Mouse (Mus musculus): ENCODE measurements around the gene Pm20d2. TPM values are rescaled to one million over a fixed set of nuclear protein-coding genes. Genes with fewer than 3 reads are reported as not detected.
A peak's percentile ranks its signal among the peaks of the same experiment; 100 is the strongest.

Gene Pm20d2
- polyA plus RNA-seq, 1 experiment from 2014 or later: 0.88 TPM

- 0 out of 2 replicates have a peak, but pooled peaks cover 3% of the 10 kb centered on the region for H3K4me1 ChIP-seq
- H3K27me3 ChIP-seq: no peaks in the 10 kb centered on the region
- peak overlapping the region; percentile 65; the same call in 1 of the 2 replicates for H3K4me3 ChIP-seq
- no peaks in the 10 kb centered on the region for H3K9me3 ChIP-seq
- no peak overlapping the region for H3K27ac ChIP-seq
- no peak overlapping the region for H3K9ac ChIP-seq
- H3K4me2 ChIP-seq (replicated peaks): peak overlapping the region; percentile 84
- H3K36me3 ChIP-seq: no peaks in the 10 kb centered on the region
- ATAC-seq (ENCODE audit: low FRiP score, low read depth): no peak
- 13% methylated on average over 9 of the region's 9 CpGs for WGBS
These were observed 1.4 kb downstream of the Pm20d2 start for GRCm38 (mm10) chr4:33188164-33188563.

- no peak for ATAC-seq (ENCODE audit: low FRiP score, low read depth)
- Histone ChIP-seq H3K36me3 (no peaks in the 10 kb centered on the region), H3K9ac (no peak overlapping the region), H3K27me3 (no peaks in the 10 kb centered on the region), H3K27ac (no peak overlapping the region), H3K4me1 (no peaks in the 10 kb centered on the region), H3K4me2 (replicated peaks) (no peak overlapping the region), H3K4me3 (no peak overlapping the region), H3K9me3 (no peaks in the 10 kb centered on the region)
- WGBS: 84% methylated on average over 5 of the region's 5 CpGs
These were observed 6.1 kb downstream of the Pm20d2 start for GRCm38 (mm10) chr4:33183477-33183876.

- Histone ChIP-seq H3K4me2 (replicated peaks) (no peak overlapping the region), H3K9me3 (no peaks in the 10 kb centered on the region), H3K9ac (no peak overlapping the region), H3K4me1 (no peaks in the 10 kb centered on the region), H3K27ac (no peak overlapping the region), H3K36me3 (no peaks in the 10 kb centered on the region), H3K4me3 (no peak overlapping the region), H3K27me3 (peaks cover 4% of the 10 kb centered on the region)
- WGBS: 84% methylated on average over 26 of the region's 26 CpGs
- ATAC-seq (ENCODE audit: low FRiP score, low read depth): no peak
These were observed 37.2 kb downstream of the Pm20d2 start for GRCm38 (mm10) chr4:33152087-33153038.

- Histone ChIP-seq H3K9ac (no peak overlapping the region), H3K36me3 (no peaks in the 10 kb centered on the region), H3K4me3 (no peak overlapping the region), H3K9me3 (no peaks in the 10 kb centered on the region), H3K4me2 (replicated peaks) (no peak overlapping the region), H3K4me1 (0 out of 2 replicates have a peak, but pooled peaks cover 5% of the 10 kb centered on the region), H3K27ac (no peak overlapping the region), H3K27me3 (peaks cover 24% of the 10 kb centered on the region)
- ATAC-seq (ENCODE audit: low FRiP score, low read depth): no peak
- 56% methylated on average over 7 of the region's 7 CpGs for WGBS
These were observed 40.4 kb downstream of the Pm20d2 start for GRCm38 (mm10) chr4:33149150-33149549.

GRCm38 (mm10) chr4:33147825-33148224 lies 41.7 kb downstream of the Pm20d2 start:
- Histone ChIP-seq H3K9ac (no peak overlapping the region), H3K27ac (no peak overlapping the region), H3K4me3 (no peak overlapping the region), H3K9me3 (no peaks in the 10 kb centered on the region), H3K4me2 (replicated peaks) (no peak overlapping the region), H3K27me3 (peaks cover 24% of the 10 kb centered on the region), H3K36me3 (no peaks in the 10 kb centered on the region), H3K4me1 (0 out of 2 replicates have a peak, but pooled peaks cover 5% of the 10 kb centered on the region)
- WGBS: 0% methylated on average over 2 of the region's 2 CpGs
- no peak for ATAC-seq (ENCODE audit: low FRiP score, low read depth)

- Histone ChIP-seq H3K9ac (peak overlapping the region; percentile 31; the same call in 1 of the 2 replicates), H3K27ac (no peak overlapping the region), H3K9me3 (no peaks in the 10 kb centered on the region), H3K27me3 (peaks cover 24% of the 10 kb centered on the region), H3K4me1 (0 out of 2 replicates have a peak, but pooled peaks cover 5% of the 10 kb centered on the region), H3K4me2 (replicated peaks) (peak overlapping the region; percentile 44), H3K36me3 (no peaks in the 10 kb centered on the region), H3K4me3 (no peak overlapping the region)
- ATAC-seq (ENCODE audit: low FRiP score, low read depth): no peak
- WGBS: 43% methylated on average over 20 of the region's 20 CpGs
These were observed 42.8 kb downstream of the Pm20d2 start for GRCm38 (mm10) chr4:33146679-33147291.

- 55% methylated on average over 11 of the region's 11 CpGs for WGBS
These were observed 57.3 kb downstream of the Pm20d2 start, which contains the start of gene Gabrr1 for GRCm38 (mm10) chr4:33132221-33132620. Gene Gabrr1, plus strand, starts transcription at chr4:33132521.

GRCm38 (mm10) chr4:33125409-33126084 lies 64.0 kb downstream of the Pm20d2 start:
- Histone ChIP-seq H3K27me3 (no peaks in the 10 kb centered on the region), H3K36me3 (no peaks in the 10 kb centered on the region), H3K4me1 (no peaks in the 10 kb centered on the region), H3K27ac (no peak overlapping the region), H3K9ac (no peak overlapping the region), H3K4me3 (no peak overlapping the region), H3K9me3 (no peaks in the 10 kb centered on the region), H3K4me2 (replicated peaks) (no peak overlapping the region)
- no peak; the same call in 1 of the 2 replicates for ATAC-seq (ENCODE audit: low FRiP score, low read depth)
- 69% methylated on average over 10 of the region's 10 CpGs for WGBS

More at GRCm38 (mm10) chr4:33132221-33132620, 57.3 kb downstream of the Pm20d2 start, which contains the start of gene Gabrr1:
- Histone ChIP-seq H3K9me3 (no peaks in the 10 kb centered on the region), H3K4me3 (no peak within 1 kb of the TSS), H3K4me1 (no peaks in the 10 kb centered on the region), H3K4me2 (replicated peaks) (no peak within 1 kb of the TSS), H3K27ac (no peak within 1 kb of the TSS), H3K27me3 (no peaks in the 10 kb centered on the region), H3K9ac (no peak within 1 kb of the TSS), H3K36me3 (no peaks in the 10 kb centered on the region)
- ATAC-seq (ENCODE audit: low FRiP score, low read depth): no peak

GRCm38 (mm10) chr4:33124493-33124892 lies 65.0 kb downstream of the Pm20d2 start:
- no peak for ATAC-seq (ENCODE audit: low FRiP score, low read depth)
- no peaks in the 10 kb centered on the region for H3K9me3 ChIP-seq
- H3K4me3 ChIP-seq: no peak overlapping the region
- no peaks in the 10 kb centered on the region for H3K4me1 ChIP-seq
- no peak overlapping the region for H3K9ac ChIP-seq
- H3K27ac ChIP-seq: no peak overlapping the region
- 72% methylated on average over 6 of the region's 6 CpGs for WGBS
- no peak overlapping the region for H3K4me2 ChIP-seq (replicated peaks)
- no peaks in the 10 kb centered on the region for H3K27me3 ChIP-seq
- H3K36me3 ChIP-seq: no peaks in the 10 kb centered on the region

Measured in limb, embryonic 13.5 days (tissue).